Mouse (Mus musculus) heart, embryonic 11.5 days (tissue): ENCODE data around the gene Ist1. TPM values are rescaled to one million over a fixed set of nuclear protein-coding genes. Genes with fewer than 3 reads are reported as not detected.

Experiments used
- ATAC-seq: fragments of 200-750 bp; cut with Nextera tagmentation; replicated peaks from 2 replicates; pipeline ENCODE4 v1.8.0; 2017; ENCODE audit warnings: moderate library complexity; ENCODE audit not compliant: insufficient number of reproducible peaks, low FRiP score, low TSS enrichment
- H3K27ac ChIP-seq: fragments of 300-500 bp; sonication (generic); 2 replicates; pipeline ENCODE4 v1.5.1; 2014; ENCODE audit warnings: mild to moderate bottlenecking, low read depth, low read length
- H3K27me3 ChIP-seq: fragments of 300-500 bp; sonication (generic); 2 replicates; pipeline ENCODE4 v1.6.1; 2014; ENCODE audit warnings: mild to moderate bottlenecking, low read length, mixed read lengths; ENCODE audit not compliant: control insufficient read depth, insufficient read depth
- H3K36me3 ChIP-seq: fragments of 300-500 bp; sonication (generic); 2 replicates; pipeline ENCODE4 v1.6.1; 2014; ENCODE audit warnings: mild to moderate bottlenecking, low read length, moderate library complexity, mixed read lengths; ENCODE audit not compliant: control insufficient read depth, insufficient read depth
- H3K4me1 ChIP-seq: fragments of 300-500 bp; sonication (generic); 2 replicates; pipeline ENCODE4 v1.6.1; 2014; ENCODE audit warnings: low read length; ENCODE audit not compliant: control insufficient read depth, insufficient read depth
- H3K4me2 ChIP-seq: fragments of 300-500 bp; sonication (generic); 2 replicates; pipeline ENCODE4 v1.6.1; 2014; ENCODE audit warnings: mild to moderate bottlenecking, moderate library complexity
- H3K4me3 ChIP-seq: fragments of 300-500 bp; sonication (generic); 2 replicates; pipeline ENCODE4 v1.5.1; 2014; ENCODE audit warnings: low read depth, low read length
- H3K9ac ChIP-seq: fragments of 300-500 bp; sonication (generic); 2 replicates; pipeline ENCODE4 v1.6.1; 2014; ENCODE audit warnings: mild to moderate bottlenecking, low read depth, low read length, moderate library complexity
- H3K9me3 ChIP-seq: fragments of 300-500 bp; sonication (generic); replicated peaks from 2 replicates; pipeline ENCODE4 v1.6.1; 2016; ENCODE audit warnings: low read length; ENCODE audit not compliant: control insufficient read depth
- WGBS: fragments of 180-500 bp; shearing (Covaris S2); extraction: QIAGEN DNeasy Blood & Tissue Kit; methylation state at CpG from one replicate; pipeline ENCODE4 v1.1.7; 2014; ENCODE audit not compliant: insufficient replicate concordance; 5-methylcytosine and 5-hydroxymethylcytosine counted together
- polyA plus RNA-seq: library from polyadenylated mRNA; unstranded; fragments of >200 nt; fragmentation: Nextera tagmentation; extraction: Ambion mirVana; gene quantifications from 2 replicates; pipeline ENCODE4 v1.2.1, GENCODE M21; 2014

Gene Ist1
- polyA plus RNA-seq, 1 experiment from 2014 or later: 89.6 TPM

- H3K4me1 ChIP-seq: no peaks in the 10 kb centered on the region
- H3K36me3 ChIP-seq: no peaks in the 10 kb centered on the region
- H3K27ac ChIP-seq: no peak overlapping the region
- no peaks in the 10 kb centered on the region; the same call in 1 of the 2 replicates for H3K27me3 ChIP-seq
- no peak overlapping the region for H3K9ac ChIP-seq
- H3K4me3 ChIP-seq: no peak overlapping the region
- no peak for ATAC-seq
- 78% methylated on average over 5 of the region's 5 CpGs for WGBS
- no peak overlapping the region for H3K4me2 ChIP-seq
- H3K9me3 ChIP-seq: no peaks in the 10 kb centered on the region
Measured at GRCm38 (mm10) chr8:109638851-109639250, 54.2 kb downstream of the Ist1 start.

- no peaks in the 10 kb centered on the region for H3K27me3 ChIP-seq
- no peaks in the 10 kb centered on the region for H3K4me1 ChIP-seq
- 87% methylated on average over 8 of the region's 8 CpGs for WGBS
- no peak for ATAC-seq
- no peak overlapping the region for H3K4me2 ChIP-seq
- no peaks in the 10 kb centered on the region for H3K36me3 ChIP-seq
- no peaks in the 10 kb centered on the region for H3K9me3 ChIP-seq
- no peak overlapping the region for H3K4me3 ChIP-seq
- no peak overlapping the region for H3K9ac ChIP-seq
- no peak overlapping the region for H3K27ac ChIP-seq
Measured at GRCm38 (mm10) chr8:109635146-109635545, 57.9 kb downstream of the Ist1 start.

GRCm38 (mm10) chr8:109632498-109632897 lies 60.6 kb downstream of the Ist1 start:
- no peak for ATAC-seq
- 78% methylated on average over 5 of the region's 5 CpGs for WGBS

GRCm38 (mm10) chr8:109628638-109629037 lies 64.4 kb downstream of the Ist1 start:
- no peak overlapping the region for H3K27ac ChIP-seq
- H3K9me3 ChIP-seq: no peaks in the 10 kb centered on the region
- H3K4me1 ChIP-seq: no peaks in the 10 kb centered on the region
- ATAC-seq: no peak
- no peaks in the 10 kb centered on the region for H3K36me3 ChIP-seq
- H3K9ac ChIP-seq: no peak overlapping the region
- no peaks in the 10 kb centered on the region for H3K27me3 ChIP-seq
- H3K4me2 ChIP-seq: no peak overlapping the region
- WGBS: 68% methylated on average over 6 of the region's 6 CpGs
- no peak overlapping the region for H3K4me3 ChIP-seq

More at GRCm38 (mm10) chr8:109632498-109632897, 60.6 kb downstream of the Ist1 start:
- Histone ChIP-seq H3K9me3 (no peaks in the 10 kb centered on the region), H3K27me3 (no peaks in the 10 kb centered on the region), H3K27ac (no peak overlapping the region), H3K4me3 (no peak overlapping the region), H3K4me1 (no peaks in the 10 kb centered on the region), H3K9ac (no peak overlapping the region), H3K36me3 (no peaks in the 10 kb centered on the region), H3K4me2 (no peak overlapping the region)

Other genes starting within 250 kb of the Ist1 start
- gene Pmfbp1, start 199.2 kb downstream of the Ist1 start, polyA plus RNA-seq: 0.10 and 0.28 TPM in 2 replicates
- 12.1 and 15.2 TPM in 2 replicates for gene Dhx38, start 127.4 kb downstream of the Ist1 start, polyA plus RNA-seq
- 18.9 and 19.2 TPM in 2 replicates for gene Txnl4b, start 127.4 kb downstream of the Ist1 start, polyA plus RNA-seq
- 0.54 and 0.74 TPM in 2 replicates for gene Hp, start 114.1 kb downstream of the Ist1 start, polyA plus RNA-seq
- gene Dhodh, start 84.6 kb downstream of the Ist1 start, polyA plus RNA-seq: 32.2 and 36.0 TPM in 2 replicates
- gene Pkd1l3, start 78.7 kb downstream of the Ist1 start, polyA plus RNA-seq: 0.34 and 0.41 TPM in 2 replicates
- gene Zfp821, start 12.3 kb upstream of the Ist1 start, polyA plus RNA-seq: 17.0 and 19.6 TPM in 2 replicates
- 5.4 and 5.5 TPM in 2 replicates for gene Atxn1l, start 44.5 kb upstream of the Ist1 start, polyA plus RNA-seq
- 22.1 and 35.4 TPM in 2 replicates for gene Ap1g1, start 85.3 kb upstream of the Ist1 start, polyA plus RNA-seq
- 2.2 and 3.3 TPM in 2 replicates for gene Phlpp2, start 175.3 kb upstream of the Ist1 start, polyA plus RNA-seq